Mouse (Mus musculus): Measurements from ENCODE around the gene Krtap17-1. TPM values are rescaled to one million over a fixed set of nuclear protein-coding genes. Genes with fewer than 3 reads are reported as not detected.

The Krtap17-1 gene
- total RNA-seq, 1 experiment = not detected

DNA sequence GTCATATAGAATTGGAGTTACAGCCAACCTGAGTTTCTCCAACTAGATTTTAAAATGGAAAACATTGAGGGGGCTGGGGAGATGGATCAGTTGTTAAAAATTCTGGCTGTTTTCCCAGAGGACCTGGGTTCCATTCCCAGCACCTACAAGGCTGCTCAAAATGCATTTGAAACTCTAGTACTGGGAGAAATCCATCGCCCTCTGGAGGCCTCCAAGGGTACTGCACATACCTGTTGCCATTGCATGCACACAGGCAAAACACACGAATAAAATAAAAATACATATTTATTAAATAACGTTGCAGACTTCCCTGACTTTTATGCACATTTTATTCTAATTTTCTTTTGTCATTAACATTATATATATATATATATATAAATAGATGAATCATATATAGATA lies 12.8 kb upstream of the Krtap17-1 start:
- peak; percentile 33 for DNase-seq (ENCODE audit: low read depth, low spot score)
- no peak overlapping the region for H3K9ac ChIP-seq (ENCODE audit: insufficient read depth, low read depth, low read length, poor library complexity, severe bottlenecking)
- no peaks in the 10 kb centered on the region for H3K4me1 ChIP-seq (ENCODE audit: control insufficient read depth in 2 of 2, insufficient read depth in 2 of 2, low read length in 2 of 2, poor library complexity in 1 of 2)
- no peak overlapping the region for H3K4me3 ChIP-seq (ENCODE audit: insufficient read depth in 1 of 2, low read depth in 1 of 2, low read length in 2 of 2, poor library complexity in 1 of 2, severe bottlenecking in 1 of 2)
- no peaks in the 10 kb centered on the region for H3K9me3 ChIP-seq (ENCODE audit: control insufficient read depth, insufficient read depth, low read depth, low read length)
- no peak for TF ChIP-seq MAFK (IDR thresholded peaks at IDR 0.05; ENCODE audit: insufficient read depth, low read depth, low read length)
- no peak for TF ChIP-seq CHD2 (IDR thresholded peaks at IDR 0.05; ENCODE audit: low read depth, low read length)
- TF ChIP-seq HCFC1 (IDR thresholded peaks at IDR 0.05; ENCODE audit: borderline replicate concordance, insufficient read depth, low read length) = no peak
- no peak for TF ChIP-seq ZC3H11A (IDR thresholded peaks at IDR 0.05; ENCODE audit: borderline replicate concordance, low read depth, low read length)
- TF ChIP-seq ZNF384 (IDR thresholded peaks at IDR 0.05; ENCODE audit: low read depth, low read length) = no peak
- H3K36me3 ChIP-seq (ENCODE audit: control insufficient read depth, insufficient read depth, low read length, poor library complexity, severe bottlenecking) = no peaks in the 10 kb centered on the region
- no peak overlapping the region for H3K27ac ChIP-seq (ENCODE audit: insufficient read depth, low read depth, low read length, poor library complexity, severe bottlenecking)
- in situ Hi-C loops (cut with MboI; ENCODE audit: low sequenced_read_pairs in 2 of 2, unreplicated experiment in 2 of 2) = no loop called here

DNA sequence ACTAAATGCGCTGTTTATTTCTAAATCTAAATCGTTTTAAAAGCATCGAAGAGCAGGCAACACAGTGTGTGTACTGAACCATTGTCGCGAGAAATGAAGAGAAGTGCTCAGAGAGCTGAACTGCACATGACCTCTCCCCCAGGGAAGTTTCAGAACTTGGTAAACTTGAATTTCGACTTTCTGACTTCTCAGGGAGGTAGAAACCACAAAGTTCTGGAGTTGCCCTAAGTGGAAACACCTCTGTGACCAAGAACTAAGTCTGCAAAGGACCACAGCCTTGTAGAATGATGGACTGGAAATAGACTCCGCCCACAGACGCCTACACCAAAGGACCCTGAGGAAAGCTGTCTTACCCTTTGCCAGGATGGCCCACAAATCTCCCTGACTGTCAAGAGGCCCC lies 12.1 kb upstream of the Krtap17-1 start:
- in situ Hi-C loops (cut with MboI; ENCODE audit: low sequenced_read_pairs in 2 of 2, unreplicated experiment in 2 of 2) = no loop called here
- Histone ChIP-seq H3K4me1 (ENCODE audit: control insufficient read depth in 2 of 2, insufficient read depth in 2 of 2, low read length in 2 of 2, poor library complexity in 1 of 2) (no peaks in the 10 kb centered on the region), H3K27ac (ENCODE audit: insufficient read depth, low read depth, low read length, poor library complexity, severe bottlenecking) (no peak overlapping the region), H3K4me3 (ENCODE audit: insufficient read depth in 1 of 2, low read depth in 1 of 2, low read length in 2 of 2, poor library complexity in 1 of 2, severe bottlenecking in 1 of 2) (no peak overlapping the region), H3K36me3 (ENCODE audit: control insufficient read depth, insufficient read depth, low read length, poor library complexity, severe bottlenecking) (no peaks in the 10 kb centered on the region), H3K9me3 (ENCODE audit: control insufficient read depth, insufficient read depth, low read depth, low read length) (no peaks in the 10 kb centered on the region), H3K9ac (ENCODE audit: insufficient read depth, low read depth, low read length, poor library complexity, severe bottlenecking) (no peak overlapping the region)
- TF ChIP-seq ZNF384 (IDR thresholded peaks at IDR 0.05; ENCODE audit: low read depth, low read length) = no peak
- no peak for TF ChIP-seq ZC3H11A (IDR thresholded peaks at IDR 0.05; ENCODE audit: borderline replicate concordance, low read depth, low read length)
- TF ChIP-seq HCFC1 (IDR thresholded peaks at IDR 0.05; ENCODE audit: borderline replicate concordance, insufficient read depth, low read length) = no peak
- TF ChIP-seq CHD2 (IDR thresholded peaks at IDR 0.05; ENCODE audit: low read depth, low read length) = no peak
- no peak for TF ChIP-seq MAFK (IDR thresholded peaks at IDR 0.05; ENCODE audit: insufficient read depth, low read depth, low read length)
- DNase-seq (ENCODE audit: low read depth, low spot score) = no peak

DNA sequence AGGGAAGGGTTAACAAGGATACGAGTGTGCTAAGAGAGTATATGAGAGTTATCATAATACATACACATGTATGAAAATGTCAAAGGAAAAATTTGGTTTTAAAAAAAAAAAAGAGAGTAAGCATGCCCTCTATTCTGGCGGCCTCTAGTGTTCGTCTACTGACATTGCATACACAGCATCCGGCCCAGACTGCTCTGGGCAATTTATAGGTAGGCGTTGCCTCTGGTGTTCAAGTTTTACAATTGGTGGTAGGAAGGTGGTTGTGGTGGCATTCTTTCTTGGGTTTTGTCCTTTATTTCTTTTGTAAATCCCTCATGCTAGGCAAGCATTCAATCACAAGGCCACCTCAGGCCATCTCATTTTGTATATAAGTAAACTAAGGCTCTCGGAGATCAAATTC lies 11.1 kb upstream of the Krtap17-1 start:
- no peaks in the 10 kb centered on the region for H3K4me1 ChIP-seq (ENCODE audit: control insufficient read depth in 2 of 2, insufficient read depth in 2 of 2, low read length in 2 of 2, poor library complexity in 1 of 2)
- peak; percentile 40 for DNase-seq (ENCODE audit: low read depth, low spot score)
- no peaks in the 10 kb centered on the region for H3K36me3 ChIP-seq (ENCODE audit: control insufficient read depth, insufficient read depth, low read length, poor library complexity, severe bottlenecking)
- H3K27ac ChIP-seq (ENCODE audit: insufficient read depth, low read depth, low read length, poor library complexity, severe bottlenecking) = no peak overlapping the region
- no peak overlapping the region for H3K9ac ChIP-seq (ENCODE audit: insufficient read depth, low read depth, low read length, poor library complexity, severe bottlenecking)
- TF ChIP-seq ZC3H11A (IDR thresholded peaks at IDR 0.05; ENCODE audit: borderline replicate concordance, low read depth, low read length) (peak; percentile 62; the same call in 1 of the 2 replicates), CHD2 (IDR thresholded peaks at IDR 0.05; ENCODE audit: low read depth, low read length) (no peak), MAFK (IDR thresholded peaks at IDR 0.05; ENCODE audit: insufficient read depth, low read depth, low read length) (0 out of 2 replicates have a peak, but pooled peaks have one; percentile 29), HCFC1 (IDR thresholded peaks at IDR 0.05; ENCODE audit: borderline replicate concordance, insufficient read depth, low read length) (no peak), ZNF384 (IDR thresholded peaks at IDR 0.05; ENCODE audit: low read depth, low read length) (peak; percentile 97)
- no peak overlapping the region for H3K4me3 ChIP-seq (ENCODE audit: insufficient read depth in 1 of 2, low read depth in 1 of 2, low read length in 2 of 2, poor library complexity in 1 of 2, severe bottlenecking in 1 of 2)
- H3K9me3 ChIP-seq (ENCODE audit: control insufficient read depth, insufficient read depth, low read depth, low read length) = no peaks in the 10 kb centered on the region
- in situ Hi-C loops (cut with MboI; ENCODE audit: low sequenced_read_pairs in 2 of 2, unreplicated experiment in 2 of 2) = no loop called here

DNA sequence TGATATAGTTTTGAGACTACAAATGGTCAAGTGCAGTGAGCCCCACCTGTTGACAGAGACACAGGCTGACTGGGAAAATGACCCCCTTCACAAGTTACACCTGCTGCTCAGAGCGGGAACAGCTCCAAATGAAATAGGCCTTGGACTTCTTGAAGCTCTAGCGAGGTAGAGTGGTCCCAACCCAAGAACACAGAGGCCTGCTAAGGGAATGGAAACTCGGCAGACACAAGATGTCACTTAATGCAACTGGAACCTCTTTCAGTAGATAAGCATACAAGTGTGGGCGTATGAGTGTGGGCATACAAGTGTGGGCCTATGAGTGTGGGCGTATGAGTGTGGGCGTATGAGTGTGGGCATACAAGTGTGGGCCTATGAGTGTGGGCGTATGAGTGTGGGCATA lies 5.3 kb upstream of the Krtap17-1 start:
- no peaks in the 10 kb centered on the region for H3K4me1 ChIP-seq (ENCODE audit: control insufficient read depth in 2 of 2, insufficient read depth in 2 of 2, low read length in 2 of 2, poor library complexity in 1 of 2)

DNA sequence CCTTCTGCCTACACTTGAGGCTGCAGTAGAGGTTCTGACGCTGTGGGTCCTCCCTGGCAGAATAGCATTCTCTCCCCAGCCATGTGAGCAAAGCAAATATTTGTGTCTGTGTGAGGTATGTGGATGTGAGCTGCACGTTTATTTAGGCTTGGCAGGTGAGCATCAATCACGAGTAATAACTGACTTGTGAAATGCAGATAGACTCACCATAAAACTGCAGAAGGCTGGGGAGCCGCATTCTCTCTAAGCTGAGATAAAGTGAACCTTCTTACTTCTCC lies 529 bp upstream of the Krtap17-1 start:
- TF ChIP-seq CHD2 (IDR thresholded peaks at IDR 0.05; ENCODE audit: low read depth, low read length) (no peak), MAFK (IDR thresholded peaks at IDR 0.05; ENCODE audit: insufficient read depth, low read depth, low read length) (no peak), ZNF384 (IDR thresholded peaks at IDR 0.05; ENCODE audit: low read depth, low read length) (no peak), HCFC1 (IDR thresholded peaks at IDR 0.05; ENCODE audit: borderline replicate concordance, insufficient read depth, low read length) (no peak), ZC3H11A (IDR thresholded peaks at IDR 0.05; ENCODE audit: borderline replicate concordance, low read depth, low read length) (no peak)
- Histone ChIP-seq H3K36me3 (ENCODE audit: control insufficient read depth, insufficient read depth, low read length, poor library complexity, severe bottlenecking) (no peaks in the 10 kb centered on the region), H3K4me3 (ENCODE audit: insufficient read depth in 1 of 2, low read depth in 1 of 2, low read length in 2 of 2, poor library complexity in 1 of 2, severe bottlenecking in 1 of 2) (no peak overlapping the region), H3K9ac (ENCODE audit: insufficient read depth, low read depth, low read length, poor library complexity, severe bottlenecking) (no peak overlapping the region), H3K4me1 (ENCODE audit: control insufficient read depth in 2 of 2, insufficient read depth in 2 of 2, low read length in 2 of 2, poor library complexity in 1 of 2) (no peaks in the 10 kb centered on the region), H3K27ac (ENCODE audit: insufficient read depth, low read depth, low read length, poor library complexity, severe bottlenecking) (no peak overlapping the region), H3K9me3 (ENCODE audit: control insufficient read depth, insufficient read depth, low read depth, low read length) (no peaks in the 10 kb centered on the region)
- in situ Hi-C loops (cut with MboI; ENCODE audit: low sequenced_read_pairs in 2 of 2, unreplicated experiment in 2 of 2) = no loop called here
- no peak for DNase-seq (ENCODE audit: low read depth, low spot score)

More for the DNA sequence above, 5.3 kb upstream of the Krtap17-1 start:
- Histone ChIP-seq H3K9me3 (ENCODE audit: control insufficient read depth, insufficient read depth, low read depth, low read length) (no peaks in the 10 kb centered on the region), H3K4me3 (ENCODE audit: insufficient read depth in 1 of 2, low read depth in 1 of 2, low read length in 2 of 2, poor library complexity in 1 of 2, severe bottlenecking in 1 of 2) (no peak overlapping the region), H3K36me3 (ENCODE audit: control insufficient read depth, insufficient read depth, low read length, poor library complexity, severe bottlenecking) (no peaks in the 10 kb centered on the region), H3K27ac (ENCODE audit: insufficient read depth, low read depth, low read length, poor library complexity, severe bottlenecking) (no peak overlapping the region), H3K9ac (ENCODE audit: insufficient read depth, low read depth, low read length, poor library complexity, severe bottlenecking) (no peak overlapping the region)
- in situ Hi-C loops (cut with MboI; ENCODE audit: low sequenced_read_pairs in 2 of 2, unreplicated experiment in 2 of 2) = no loop called here
- TF ChIP-seq MAFK (IDR thresholded peaks at IDR 0.05; ENCODE audit: insufficient read depth, low read depth, low read length) (no peak), HCFC1 (IDR thresholded peaks at IDR 0.05; ENCODE audit: borderline replicate concordance, insufficient read depth, low read length) (no peak), ZNF384 (IDR thresholded peaks at IDR 0.05; ENCODE audit: low read depth, low read length) (no peak), ZC3H11A (IDR thresholded peaks at IDR 0.05; ENCODE audit: borderline replicate concordance, low read depth, low read length) (no peak), CHD2 (IDR thresholded peaks at IDR 0.05; ENCODE audit: low read depth, low read length) (no peak)
- no peak for DNase-seq (ENCODE audit: low read depth, low spot score)

Measured in ES-E14 (cell line).